Mouse (Mus musculus) kidney, postnatal 0 days (tissue): Measurements from ENCODE around the gene Ipmk. TPM values are rescaled to one million over a fixed set of nuclear protein-coding genes. Genes with fewer than 3 reads are reported as not detected.
A peak's percentile ranks its signal among the peaks of the same experiment; 100 is the strongest.
"Not testable (repeated sequence)": the region's sequence is repeated elsewhere in the genome, so short reads cannot be mapped to it uniquely, and the experiment has no call there.

Source experiments
- ATAC-seq: fragments of 200-750 bp; cut with Nextera tagmentation; replicated peaks from 2 replicates; pipeline ENCODE4 v1.8.0; 2017; ENCODE audit warnings: low read depth, moderate number of reproducible peaks, moderate TSS enrichment, moderate library complexity; ENCODE audit not compliant: low FRiP score
- DNase-seq: peaks from one replicate; pipeline ENCODE4 v3.0.0-alpha.2; 2016; ENCODE audit warnings: low spot score
- H3K27ac ChIP-seq: fragments of 300-500 bp; sonication (generic); 2 replicates; pipeline ENCODE4 v1.5.1; 2014; ENCODE audit warnings: mild to moderate bottlenecking
- H3K27me3 ChIP-seq: fragments of 300-500 bp; sonication (generic); 2 replicates; pipeline ENCODE4 v1.6.1; 2014; ENCODE audit warnings: low read length, mixed read lengths; ENCODE audit not compliant: insufficient read depth
- H3K36me3 ChIP-seq: fragments of 300-500 bp; sonication (generic); 2 replicates; pipeline ENCODE4 v1.6.1; 2014; ENCODE audit warnings: low read length, mixed read lengths; ENCODE audit not compliant: insufficient read depth
- H3K4me1 ChIP-seq: fragments of 300-500 bp; sonication (generic); replicated peaks from 2 replicates; pipeline ENCODE4 v1.6.1; 2014; ENCODE audit warnings: antibody characterized with exemption, low read length, mixed read lengths; ENCODE audit not compliant: insufficient read depth
- H3K4me2 ChIP-seq: fragments of 300-500 bp; sonication (generic); 2 replicates; pipeline ENCODE4 v1.6.1; 2014; ENCODE audit warnings: mild to moderate bottlenecking, low read length, moderate library complexity, mixed read lengths
- H3K4me3 ChIP-seq: fragments of 300-500 bp; sonication (generic); replicated peaks from 2 replicates; pipeline ENCODE4 v1.5.1; 2014; ENCODE audit warnings: low read depth, low read length
- H3K9ac ChIP-seq: fragments of 300-500 bp; sonication (generic); 2 replicates; pipeline ENCODE4 v1.6.1; 2014; ENCODE audit warnings: low read depth, low read length
- H3K9me3 ChIP-seq: fragments of 300-500 bp; sonication (generic); replicated peaks from 2 replicates; pipeline ENCODE4 v1.6.1; 2016; ENCODE audit warnings: low read length, inconsistent platforms, mixed read lengths
- CTCF ChIP-seq: IDR thresholded peaks from 2 replicates; pipeline ENCODE4 v1.5.1; 2016; ENCODE audit warnings: antibody characterized with exemption, low read depth, mild to moderate bottlenecking, moderate library complexity
- WGBS: fragments of 180-500 bp; shearing (Covaris S2); extraction: QIAGEN DNeasy Blood & Tissue Kit; methylation state at CpG from one replicate; pipeline ENCODE4 v1.1.7; 2014; 5-methylcytosine and 5-hydroxymethylcytosine counted together
- polyA plus RNA-seq: library from polyadenylated mRNA; unstranded; fragments of >200 nt; fragmentation: Nextera tagmentation; extraction: Ambion mirVana; gene quantifications from 2 replicates; pipeline ENCODE4 v1.2.1, GENCODE M21; 2015

The Ipmk gene
- polyA plus RNA-seq, 1 experiment from 2014 or later: 16.1 TPM

- DNase-seq (no peak), ATAC-seq (no peak)
- H3K27ac ChIP-seq: no peak overlapping the region
- no peak overlapping the region for H3K9ac ChIP-seq
- H3K9me3 ChIP-seq: no peaks in the 10 kb centered on the region
- H3K4me3 ChIP-seq: no peak overlapping the region
- H3K4me1 ChIP-seq: no peaks in the 10 kb centered on the region
- no peaks in the 10 kb centered on the region for H3K36me3 ChIP-seq
- 81% methylated on average over 3 of the region's 3 CpGs for WGBS
- H3K27me3 ChIP-seq: no peaks in the 10 kb centered on the region
- no peak for TF ChIP-seq CTCF
- H3K4me2 ChIP-seq: no peak overlapping the region
Observed at GRCm38 (mm10) chr10:71455355-71455754, 107.8 kb downstream of the Ipmk start.

DNA sequence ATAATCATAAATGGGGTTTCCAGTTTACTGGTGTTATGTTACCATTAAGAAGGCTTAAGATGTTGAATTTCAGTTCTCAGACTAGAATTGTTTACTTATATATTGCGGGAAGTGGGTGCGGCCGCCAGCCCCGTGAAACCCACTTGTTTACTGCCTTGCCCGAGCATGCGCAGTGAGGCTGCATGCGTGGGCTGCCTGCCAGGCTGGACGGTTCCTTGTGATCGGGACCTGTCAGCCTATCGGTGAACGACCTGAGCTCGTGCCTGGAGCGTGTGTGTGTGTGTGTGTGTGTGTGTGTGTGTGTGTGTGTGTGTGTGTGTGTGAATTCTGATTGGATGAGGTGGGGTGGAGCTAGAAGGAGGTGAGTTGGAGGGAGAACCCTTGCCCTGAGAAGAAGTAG lies 114.8 kb downstream of the Ipmk start:
- H3K9me3 ChIP-seq, H3K4me1 ChIP-seq, H3K9ac ChIP-seq, H3K27me3 ChIP-seq, DNase-seq, H3K27ac ChIP-seq, H3K4me2 ChIP-seq, ATAC-seq, H3K36me3 ChIP-seq, H3K4me3 ChIP-seq: not testable (repeated sequence)
- WGBS: 66% methylated on average over 13 of the region's 13 CpGs

- WGBS: 37% methylated on average over 6 of the region's 6 CpGs
- H3K9me3 ChIP-seq: no peaks in the 10 kb centered on the region
- H3K4me3 ChIP-seq: no peak overlapping the region
- ATAC-seq: no peak
- H3K4me1 ChIP-seq: no peaks in the 10 kb centered on the region
- TF ChIP-seq CTCF: no peak
- no peak overlapping the region for H3K27ac ChIP-seq
- no peak overlapping the region for H3K9ac ChIP-seq
- peak; percentile 63 for DNase-seq
- H3K36me3 ChIP-seq: no peaks in the 10 kb centered on the region
- H3K27me3 ChIP-seq: no peaks in the 10 kb centered on the region
- no peak overlapping the region for H3K4me2 ChIP-seq
Observed at GRCm38 (mm10) chr10:71464417-71464816, 116.9 kb downstream of the Ipmk start.

- no peaks in the 10 kb centered on the region for H3K4me1 ChIP-seq
- DNase-seq (no peak), ATAC-seq (no peak)
- no peak overlapping the region for H3K4me2 ChIP-seq
- WGBS: 95% methylated on average over 3 of the region's 3 CpGs
- H3K4me3 ChIP-seq: no peak overlapping the region
- no peaks in the 10 kb centered on the region for H3K27me3 ChIP-seq
- no peak overlapping the region for H3K9ac ChIP-seq
- no peak for TF ChIP-seq CTCF
- H3K27ac ChIP-seq: no peak overlapping the region
- no peaks in the 10 kb centered on the region for H3K9me3 ChIP-seq
- no peaks in the 10 kb centered on the region for H3K36me3 ChIP-seq
Observed at GRCm38 (mm10) chr10:71468315-71468714, 120.8 kb downstream of the Ipmk start.

GRCm38 (mm10) chr10:71469751-71470150 lies 122.2 kb downstream of the Ipmk start:
- H3K9me3 ChIP-seq: no peaks in the 10 kb centered on the region
- no peaks in the 10 kb centered on the region for H3K27me3 ChIP-seq
- ATAC-seq (no peak), DNase-seq (peak; percentile 10)
- no peak for TF ChIP-seq CTCF
- no peaks in the 10 kb centered on the region for H3K4me1 ChIP-seq
- H3K4me3 ChIP-seq: no peak overlapping the region
- no peaks in the 10 kb centered on the region for H3K36me3 ChIP-seq
- H3K9ac ChIP-seq: no peak overlapping the region
- no peak overlapping the region for H3K4me2 ChIP-seq
- 55% methylated on average over 13 of the region's 13 CpGs for WGBS
- no peak overlapping the region for H3K27ac ChIP-seq

GRCm38 (mm10) chr10:71472033-71472432 lies 124.5 kb downstream of the Ipmk start:
- Histone ChIP-seq H3K4me1 (no peaks in the 10 kb centered on the region), H3K4me3 (no peak overlapping the region), H3K9me3 (no peaks in the 10 kb centered on the region), H3K27ac (no peak overlapping the region), H3K27me3 (no peaks in the 10 kb centered on the region), H3K9ac (no peak overlapping the region), H3K36me3 (no peaks in the 10 kb centered on the region), H3K4me2 (no peak overlapping the region)
- no peak for ATAC-seq
- WGBS: 88% methylated on average over 6 of the region's 6 CpGs
- no peak for DNase-seq
- no peak for TF ChIP-seq CTCF

DNA sequence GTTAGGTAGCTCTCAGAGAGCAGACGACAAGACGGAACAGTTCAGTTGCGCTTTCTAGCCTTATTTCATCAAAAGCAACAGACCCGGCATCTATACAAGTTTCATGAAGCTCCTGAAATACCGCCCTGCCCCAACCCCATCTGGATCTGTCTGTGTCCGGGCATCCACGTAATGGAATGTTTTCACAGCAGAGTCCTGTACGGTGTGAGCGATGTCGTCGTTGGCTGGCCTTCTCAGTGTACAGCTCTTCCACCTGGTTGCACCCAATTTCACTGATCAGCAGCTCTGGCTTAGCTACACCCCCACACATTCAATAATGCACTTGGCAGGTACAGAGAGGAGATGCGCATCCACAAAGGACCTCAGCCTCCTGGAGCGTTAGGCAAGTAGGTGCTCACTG lies 126.0 kb downstream of the Ipmk start:
- Histone ChIP-seq H3K9me3 (no peaks in the 10 kb centered on the region), H3K4me3 (no peak overlapping the region), H3K9ac (no peak overlapping the region), H3K27ac (no peak overlapping the region), H3K36me3 (no peaks in the 10 kb centered on the region), H3K4me1 (no peaks in the 10 kb centered on the region), H3K4me2 (no peak overlapping the region), H3K27me3 (no peaks in the 10 kb centered on the region)
- 54% methylated on average over 13 of the region's 13 CpGs for WGBS
- no peak for DNase-seq
- TF ChIP-seq CTCF: no peak
- ATAC-seq: no peak
